Mouse (Mus musculus) adrenal gland, postnatal 4 days (tissue): Measurements from ENCODE around the gene Camsap3. TPM values are rescaled to one million over a fixed set of nuclear protein-coding genes. Genes with fewer than 3 reads are reported as not detected.

Source experiments
- DNase-seq, 2 experiments: peaks; one replicate each; pipeline ENCODE4 v3.0.0; 2021 to 2022; ENCODE audit warnings: low spot score in 2 of 2, mixed read lengths in 2 of 2
- total RNA-seq, 2 experiments: library from RNA; stranded (reverse); gene quantifications; 2 replicates each; pipeline ENCODE4 v1.2.3; 2021

Camsap3 gene
- total RNA-seq, 2 experiments from 2014 or later, result 14.2 to 18.5 TPM

DNA sequence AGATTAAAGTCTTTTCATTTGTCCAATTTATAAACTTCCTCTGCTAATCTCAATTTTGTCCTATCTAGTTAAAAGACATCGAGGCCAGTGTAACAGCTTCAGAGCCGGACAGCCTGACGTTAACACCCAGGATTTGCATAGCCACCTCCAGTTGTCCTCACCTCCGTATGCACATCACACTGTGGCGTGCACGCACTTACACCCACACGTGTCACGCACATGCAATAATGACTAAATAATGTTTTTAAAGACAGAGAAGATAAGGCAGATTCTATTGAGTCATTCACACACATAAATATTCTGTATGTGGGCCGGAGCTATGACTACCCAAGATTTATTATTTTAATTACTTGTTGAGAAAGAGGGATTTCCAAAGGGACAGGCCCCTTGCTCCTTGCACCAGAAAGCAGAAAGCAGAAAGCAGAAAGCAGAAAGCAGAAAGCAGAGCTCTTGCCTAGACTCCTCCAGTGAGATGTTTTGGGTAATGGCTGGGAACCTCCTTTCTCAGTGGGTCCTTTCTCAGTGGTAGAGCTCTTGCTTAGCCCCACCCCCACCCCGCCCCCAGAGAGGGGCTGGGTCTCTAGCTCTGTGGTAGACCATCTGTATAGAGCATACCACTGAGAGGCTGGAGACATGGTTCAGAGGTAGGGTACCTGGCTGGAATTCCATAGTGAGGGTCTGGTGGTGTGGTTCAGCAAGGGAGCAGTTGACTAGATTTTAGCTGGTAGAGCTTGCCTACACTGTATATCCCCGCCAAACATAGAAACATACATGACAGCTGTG lies 67.8 kb downstream of the Camsap3 start:
- no peak for DNase-seq

- no peak for DNase-seq
Measured at GRCm38 (mm10) chr8:3655526-3655925, 68.4 kb downstream of the Camsap3 start, which contains the start of gene Retn. TSS of gene Retn (plus strand) at chr8:3655770.

- DNase-seq, result no peak
Measured at GRCm38 (mm10) chr8:3656725-3657381, 69.8 kb downstream of the Camsap3 start.

Other genes starting within 250 kb of the Camsap3 start
- gene A430078G23Rik, start 233.9 kb upstream of the Camsap3 start, total RNA-seq, result under 1 TPM; 0.51 to 0.56 TPM
- 10 to 100 TPM; 45.0 to 46.8 TPM for gene Arhgef18, start 194.3 kb upstream of the Camsap3 start, total RNA-seq
- gene Pex11g, start 119.6 kb upstream of the Camsap3 start, total RNA-seq, result 10 to 100 TPM; 11.0 to 13.5 TPM
- gene Tex45, start 116.4 kb upstream of the Camsap3 start, total RNA-seq, result under 1 TPM; 0.25 to 0.56 TPM
- 10 to 100 TPM; 33.7 to 35.6 TPM for gene Zfp358, start 94.2 kb upstream of the Camsap3 start, total RNA-seq
- gene Mcoln1, start 86.8 kb upstream of the Camsap3 start, total RNA-seq, result 10 to 100 TPM; 50.5 to 53.2 TPM
- 10 to 100 TPM; 44.4 to 47.5 TPM for gene Pnpla6, start 71.9 kb upstream of the Camsap3 start, total RNA-seq
- gene C330021F23Rik, start 19.3 kb upstream of the Camsap3 start, total RNA-seq, result under 1 TPM; 0.34 to 0.50 TPM
- gene Xab2, start 34.0 kb downstream of the Camsap3 start, total RNA-seq, result 10 to 100 TPM; 48.2 to 48.8 TPM
- gene Pet100, start 34.3 kb downstream of the Camsap3 start, total RNA-seq, result 10 to 100 TPM; 90.1 to 98.4 TPM
- gene Pcp2, start 38.3 kb downstream of the Camsap3 start, total RNA-seq, result not detected
- 100 to 1,000 TPM; 107 to 136 TPM for gene Stxbp2, start 43.7 kb downstream of the Camsap3 start, total RNA-seq
- 1 to 10 TPM; 1.3 to 1.7 TPM for gene Retn, start 68.5 kb downstream of the Camsap3 start, total RNA-seq
- gene Mcemp1, start 78.5 kb downstream of the Camsap3 start, total RNA-seq, result 1 to 10 TPM; 1.1 to 1.2 TPM
- 10 to 100 TPM; 14.8 to 14.9 TPM for gene Fcor, start 85.1 kb downstream of the Camsap3 start, total RNA-seq
- 10 to 100 TPM; 21.7 to 23.8 TPM for gene Trappc5, start 89.0 kb downstream of the Camsap3 start, total RNA-seq
- under 1 TPM in 1 of 2 experiments, not detected in 1; 0.14 TPM for gene Fcer2a, start 106.9 kb downstream of the Camsap3 start, total RNA-seq
- 1 to 10 TPM in 1 of 2 experiments, not detected in 1; 4.1 TPM for gene Clec4g, start 133.4 kb downstream of the Camsap3 start, total RNA-seq
- not detected for gene Cd209a, start 161.7 kb downstream of the Camsap3 start, total RNA-seq